Mouse (Mus musculus) CH12.LX (cell line): ENCODE measurements around the gene Gm20671.

Source experiments
- CHD2 ChIP-seq: IDR thresholded peaks from 2 replicates; pipeline ENCODE4 v1.6.1; 2011; ENCODE audit warnings: low read length, improper control_type of control experiment
- MEF2A ChIP-seq: IDR thresholded peaks from 2 replicates; pipeline ENCODE4 v1.6.1; 2014; ENCODE audit warnings: low read depth, mild to moderate bottlenecking, inconsistent platforms, low read length, improper control_type of control experiment, borderline replicate concordance

DNA sequence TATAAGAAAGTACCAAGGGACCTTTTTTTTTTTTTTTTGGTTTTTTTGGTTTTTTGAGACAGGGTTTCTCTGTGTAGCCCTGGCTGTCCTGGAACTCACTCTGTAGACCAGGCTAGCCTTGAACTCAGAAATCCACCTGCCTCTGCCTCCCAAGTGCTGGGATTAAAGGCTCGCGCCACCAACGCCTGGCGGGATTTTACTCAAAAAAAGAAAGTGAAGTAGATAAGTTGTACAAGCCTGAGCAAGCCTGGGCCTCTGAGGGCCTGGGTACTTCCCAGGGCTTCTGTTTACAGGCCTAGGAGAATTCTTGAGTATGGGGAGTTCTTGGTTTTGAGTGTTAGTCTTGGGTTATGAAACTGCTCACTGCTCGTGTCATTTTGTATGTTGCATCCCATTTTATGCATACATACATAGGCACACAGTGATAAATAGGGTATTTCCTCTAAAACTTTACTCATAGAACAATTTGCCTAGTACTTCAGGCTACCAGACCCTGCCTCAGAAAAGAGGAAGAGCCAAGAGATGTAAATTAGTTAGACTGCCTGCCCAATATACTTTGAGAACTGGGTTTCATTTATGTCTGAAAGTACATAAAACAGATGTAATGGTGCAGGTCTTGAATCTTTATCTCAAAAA, 42.6 kb upstream of the Gm20671 start:
- TF ChIP-seq MEF2A (peak; percentile 81), CHD2 (no peak)
